Mouse (Mus musculus): ENCODE results near the gene Sumo1.

DNA sequence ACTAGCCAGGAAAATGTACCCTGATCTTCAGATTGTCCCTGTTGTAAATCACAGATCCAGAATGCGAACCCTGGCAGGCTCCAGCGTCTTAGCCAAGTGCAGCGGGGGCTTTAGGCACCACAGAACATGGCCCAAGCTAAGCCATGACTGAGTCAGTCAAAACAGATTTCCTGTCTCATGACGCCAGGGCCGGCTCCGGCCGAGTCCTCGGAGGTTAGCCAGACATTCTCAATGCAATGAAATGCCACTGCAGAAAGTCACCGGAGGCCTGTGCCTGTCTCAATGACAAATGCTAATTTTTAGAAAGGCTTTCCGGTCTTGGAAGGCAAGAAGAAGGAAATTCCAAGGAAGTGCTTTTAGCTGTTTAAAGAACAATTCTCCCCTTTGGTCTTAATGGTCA, 60.7 kb downstream of the Sumo1 start:
- no peak for TF ChIP-seq CTCF (IDR thresholded peaks at IDR 0.05; ENCODE audit: borderline replicate concordance, insufficient read depth, low read depth, low read length)
- TF ChIP-seq POLR2A (IDR thresholded peaks at IDR 0.05; ENCODE audit: borderline replicate concordance, insufficient read depth, low read length): no peak
